Mouse (Mus musculus) layer of hippocampus, adult 8-10 months (tissue): ENCODE measurements around the gene Dusp16. TPM values are rescaled to one million over a fixed set of nuclear protein-coding genes. Genes with fewer than 3 reads are reported as not detected.

Experiments
- DNase-seq, 2 experiments: peaks; one replicate each; pipeline ENCODE4 v3.0.0; 2022; ENCODE audit warnings: low spot score in 2 of 2
- total RNA-seq, 4 experiments: library from RNA; stranded (reverse); gene quantifications; 2 replicates each; pipeline ENCODE4 v1.2.4; 2022

The Dusp16 gene
- total RNA-seq, 4 experiments from 2014 or later, result 10.4 to 13.8 (median 11.5) TPM

- no peak for DNase-seq
Measured at GRCm38 (mm10) chr6:134743568-134743967, 48.9 kb downstream of the Dusp16 start.

DNA sequence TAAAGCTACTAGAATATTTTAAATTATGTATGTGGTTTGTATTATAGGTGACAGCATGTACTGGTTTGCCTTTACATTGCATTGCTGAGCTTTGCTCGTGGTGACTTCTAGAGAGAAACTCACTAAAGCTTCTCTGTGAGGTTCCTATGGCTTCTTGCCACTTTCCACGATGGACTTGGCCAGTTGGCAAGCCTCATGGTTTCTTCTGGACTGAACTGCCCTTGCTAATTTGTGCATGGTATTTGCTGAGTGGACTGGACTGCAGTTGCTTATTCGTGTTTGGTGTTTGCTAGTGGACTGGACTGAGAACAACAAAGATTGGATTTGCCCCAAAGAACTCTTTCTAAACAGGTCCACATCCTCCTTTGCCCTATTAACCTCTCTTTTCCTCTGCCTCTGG is 55.6 kb downstream of the Dusp16 start:
- no peak for DNase-seq

- DNase-seq, result no peak
Measured at GRCm38 (mm10) chr6:134733800-134734221, 58.6 kb downstream of the Dusp16 start.

DNA sequence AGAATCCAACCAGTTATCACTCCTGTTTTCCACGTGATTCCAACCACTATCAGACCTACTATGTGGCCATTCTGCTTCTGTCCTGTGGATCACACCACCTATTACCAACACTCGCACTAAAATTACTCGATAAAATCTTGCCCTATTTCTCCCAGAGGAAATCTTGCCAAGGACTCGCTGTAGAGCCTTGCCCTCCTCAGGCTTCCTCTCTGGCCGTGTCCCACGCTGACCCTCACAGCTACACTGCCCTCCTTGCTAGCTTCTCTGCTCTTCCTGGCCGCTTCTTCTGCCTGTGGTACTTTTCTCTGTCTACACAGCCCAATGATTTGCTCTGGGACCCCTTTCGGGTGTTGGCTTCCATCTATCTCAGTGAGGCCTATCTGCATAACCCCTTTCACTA is 59.6 kb downstream of the Dusp16 start:
- no peak for DNase-seq

DNA sequence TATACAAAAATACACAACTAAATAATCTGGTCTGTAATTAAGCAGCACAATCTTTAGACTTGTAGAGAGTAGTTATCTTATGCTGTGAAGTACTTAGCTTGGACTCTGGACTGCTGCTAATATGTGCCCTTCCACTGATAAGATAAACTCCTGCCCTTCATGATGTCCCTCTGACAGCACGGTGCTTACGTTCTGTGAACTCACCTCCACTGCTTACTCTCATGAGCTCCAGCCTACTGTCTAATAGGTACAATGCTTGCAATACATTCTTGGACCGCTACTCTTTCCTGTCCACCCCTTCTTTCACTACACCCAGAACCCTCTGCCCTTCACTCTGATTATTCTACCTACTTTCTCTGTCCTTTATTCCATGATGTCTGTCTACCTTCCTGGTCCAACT is 61.4 kb downstream of the Dusp16 start:
- no peak for DNase-seq

DNA sequence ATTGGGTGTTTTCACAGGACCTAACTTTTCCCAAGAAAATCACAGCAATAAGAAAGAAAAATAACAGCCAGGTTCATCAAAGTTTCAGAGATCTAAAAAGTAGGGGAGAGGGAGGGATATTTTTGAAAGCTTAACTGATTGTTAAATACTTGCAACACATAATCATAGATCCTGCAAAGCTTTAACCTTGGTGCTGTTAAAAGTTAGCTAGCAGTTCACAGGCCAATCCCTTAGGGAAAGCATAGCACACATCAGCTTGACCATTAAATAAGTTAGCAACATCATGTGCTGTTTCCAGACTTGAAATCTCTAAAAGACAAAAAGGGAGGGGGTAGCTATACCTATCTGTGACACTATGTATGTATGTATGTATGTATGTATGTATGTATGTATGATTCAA is 67.0 kb downstream of the Dusp16 start:
- DNase-seq, result no peak

- DNase-seq, result no peak
Measured at GRCm38 (mm10) chr6:134723833-134724553, 68.4 kb downstream of the Dusp16 start.

GRCm38 (mm10) chr6:134723326-134723725 is 69.1 kb downstream of the Dusp16 start:
- DNase-seq, result no peak

DNA sequence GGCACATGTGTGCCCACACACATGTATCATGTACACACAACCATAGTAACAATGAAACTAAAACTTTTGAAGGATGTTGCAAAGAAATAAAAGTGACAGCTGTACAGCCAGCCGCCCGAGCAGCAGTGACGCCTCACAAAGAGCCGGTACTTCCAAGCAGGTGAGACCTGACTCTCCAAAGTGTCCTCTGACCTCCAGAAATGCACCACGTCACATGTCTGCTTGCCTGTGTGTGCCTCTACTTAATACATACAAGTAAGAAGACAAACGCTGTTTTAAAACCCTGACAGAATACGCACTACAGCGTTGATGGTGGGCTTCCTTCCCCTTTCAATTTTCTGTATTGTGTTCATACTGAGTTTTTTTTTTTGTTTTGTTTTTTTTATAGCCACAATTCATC is 69.5 kb downstream of the Dusp16 start:
- no peak for DNase-seq

- DNase-seq, result no peak
Measured at GRCm38 (mm10) chr6:134721729-134722269, 70.6 kb downstream of the Dusp16 start.

DNA sequence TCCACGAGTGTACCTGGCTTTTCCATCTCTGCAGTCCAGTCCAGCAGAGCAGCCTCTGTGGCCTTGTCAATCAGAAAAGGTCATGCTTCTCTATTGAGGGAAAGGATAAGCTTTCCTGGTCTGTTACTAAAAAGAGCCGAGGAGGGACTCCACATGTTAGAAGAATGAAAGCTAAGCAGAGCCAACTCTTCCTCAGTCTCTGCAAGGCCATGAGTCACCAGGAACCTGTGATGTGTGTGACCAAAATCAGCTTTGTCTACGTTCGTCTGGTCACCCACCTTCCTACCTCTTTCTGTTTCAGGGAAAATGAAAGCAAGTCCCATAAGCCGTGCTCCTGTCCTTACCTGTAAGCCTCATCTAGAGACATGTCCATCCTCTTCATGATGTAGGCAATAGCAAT is 72.3 kb downstream of the Dusp16 start:
- DNase-seq, result no peak

- no peak for DNase-seq
Measured at GRCm38 (mm10) chr6:134719156-134719555, 73.3 kb downstream of the Dusp16 start.

DNA sequence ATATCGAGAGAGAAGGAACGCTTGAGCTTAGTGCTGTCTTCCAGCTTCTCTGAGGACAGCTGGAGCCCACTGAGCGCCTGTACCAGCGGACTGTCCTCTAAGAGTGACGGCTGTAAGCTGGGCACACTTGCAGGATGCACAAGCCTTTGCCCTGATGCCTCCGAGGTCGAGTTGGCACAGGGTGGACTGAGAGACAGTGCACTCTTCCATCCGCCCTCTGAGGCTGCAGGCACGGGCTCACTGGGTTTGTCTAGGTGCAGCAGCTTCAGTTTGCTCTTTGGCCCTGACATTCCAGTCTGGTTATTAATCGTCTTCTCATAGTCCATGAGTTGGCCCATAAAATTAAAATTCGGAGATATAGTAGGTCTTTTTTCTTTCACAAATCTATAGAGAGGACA is 73.8 kb downstream of the Dusp16 start:
- no peak for DNase-seq

DNA sequence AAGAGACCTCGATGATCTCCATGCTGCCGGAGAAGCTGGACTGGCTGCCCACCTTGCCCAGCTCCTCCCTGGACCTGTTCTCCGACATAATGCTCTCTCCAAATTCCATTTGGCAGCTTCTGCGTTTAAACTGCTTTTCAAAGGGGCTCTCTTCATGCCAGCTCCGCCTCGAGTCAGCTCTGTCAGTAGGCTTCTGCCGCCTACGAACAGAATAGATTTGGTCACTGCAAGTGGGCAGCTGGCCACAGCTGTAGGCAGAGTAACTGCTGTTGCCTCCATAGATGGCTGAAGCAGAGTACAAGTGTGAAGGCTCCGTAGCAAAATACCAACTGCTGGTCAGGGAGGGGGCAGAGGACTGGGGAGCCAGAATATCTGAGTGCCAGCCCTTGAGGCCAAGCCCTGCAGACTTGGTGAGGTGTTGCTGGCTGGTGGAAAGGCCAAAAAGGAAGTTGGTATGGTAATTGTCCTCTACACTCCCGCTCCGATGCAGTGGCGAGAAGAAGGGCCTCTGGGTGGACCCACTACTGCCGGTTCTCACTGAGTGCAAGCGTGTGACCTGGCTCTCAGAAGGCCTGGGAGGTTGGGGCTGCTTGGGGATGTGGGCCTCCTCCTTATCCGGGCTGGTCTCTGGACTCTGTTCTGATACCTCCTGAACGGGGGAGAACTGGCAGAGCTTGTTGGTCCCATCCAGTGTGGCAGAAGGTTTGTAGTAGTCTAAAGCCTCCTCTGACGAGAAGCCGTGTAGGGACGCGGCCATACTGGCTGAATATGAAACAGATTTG is 74.3 kb downstream of the Dusp16 start:
- DNase-seq, result peak in 1 of 2 experiments; percentile 25

- no peak for DNase-seq
Measured at GRCm38 (mm10) chr6:134716168-134716587, 76.2 kb downstream of the Dusp16 start.

DNA sequence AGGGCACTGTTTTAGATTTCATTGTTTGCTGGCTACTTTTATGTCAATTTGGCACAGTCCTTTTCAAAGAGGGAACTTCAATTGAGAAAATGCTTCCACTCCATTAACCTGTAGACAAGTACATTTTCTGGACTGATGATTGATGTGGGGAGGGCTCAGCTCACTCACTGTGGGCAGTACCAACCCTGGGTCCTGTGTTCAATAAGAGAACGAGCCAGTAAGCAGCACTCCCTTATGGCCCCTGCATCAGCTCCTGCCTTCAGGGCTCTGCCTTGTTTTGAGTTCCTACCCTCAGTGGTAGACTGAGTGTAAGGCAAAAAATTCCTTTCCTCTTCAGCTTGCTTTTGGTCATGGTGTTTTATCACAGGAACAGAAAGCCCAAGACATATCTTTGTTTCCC is 78.5 kb downstream of the Dusp16 start:
- DNase-seq, result no peak

DNA sequence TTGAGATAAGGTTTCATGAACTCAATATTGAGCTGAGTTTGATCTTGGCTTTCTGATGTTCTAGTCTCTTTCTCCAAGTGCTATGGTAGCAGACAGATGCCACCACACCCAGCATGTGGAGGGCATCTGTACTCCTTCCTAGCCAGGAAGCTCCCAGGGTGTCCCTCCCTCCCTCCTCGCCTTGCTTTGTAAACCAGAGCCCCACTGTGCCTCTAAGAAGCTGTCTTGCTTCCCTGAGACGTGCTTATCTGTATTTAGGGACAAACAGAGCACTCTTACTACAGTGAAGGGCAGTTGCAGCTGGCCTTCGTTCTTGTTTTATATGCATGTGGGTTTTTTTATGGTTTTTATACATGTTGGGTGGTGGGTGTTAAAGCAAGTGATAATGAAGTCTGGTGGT is 79.1 kb downstream of the Dusp16 start:
- no peak for DNase-seq

- peak in 1 of 2 experiments; percentile 24 for DNase-seq
Measured at GRCm38 (mm10) chr6:134710020-134710419, 82.4 kb downstream of the Dusp16 start.

DNA sequence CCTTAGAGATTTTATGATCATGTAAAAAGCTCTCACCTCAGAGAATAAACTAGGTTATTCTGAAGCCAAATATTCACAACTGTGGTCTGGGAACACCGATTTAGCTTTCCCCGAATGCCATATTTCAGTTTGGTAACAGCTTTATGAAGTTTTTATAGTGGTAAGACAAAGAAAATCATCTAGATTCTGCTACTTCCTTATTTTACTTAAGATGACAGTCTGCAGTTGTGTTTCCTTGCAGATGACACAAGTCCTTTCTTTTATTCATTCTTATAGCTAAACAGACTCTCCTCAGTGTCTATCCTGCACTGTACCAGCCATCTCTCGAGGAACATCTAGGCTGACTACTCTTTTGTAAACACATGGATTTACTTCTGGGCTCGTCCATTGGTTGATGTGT is 86.0 kb downstream of the Dusp16 start:
- no peak for DNase-seq

GRCm38 (mm10) chr6:134703053-134703690 is 89.3 kb downstream of the Dusp16 start:
- no peak for DNase-seq

DNA sequence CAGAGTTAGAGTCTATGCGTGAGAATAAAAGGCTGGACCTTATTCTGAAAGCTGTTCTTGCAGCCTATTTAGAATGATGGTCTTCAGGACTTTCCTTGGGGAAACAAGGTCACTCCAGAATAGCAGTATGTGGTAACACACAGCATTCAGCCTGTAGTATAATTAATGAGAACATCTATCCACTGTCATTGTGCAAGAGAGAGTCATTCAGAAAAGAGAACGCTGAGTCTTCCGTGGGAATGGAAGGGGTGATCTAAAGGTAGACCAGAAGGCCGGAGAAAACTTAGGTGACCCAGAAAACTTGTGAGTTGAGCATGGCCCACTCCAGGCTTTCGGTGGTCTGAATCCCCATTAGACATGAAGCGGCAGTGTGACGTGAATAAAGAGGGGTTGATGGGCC is 90.2 kb downstream of the Dusp16 start:
- DNase-seq, result no peak

DNA sequence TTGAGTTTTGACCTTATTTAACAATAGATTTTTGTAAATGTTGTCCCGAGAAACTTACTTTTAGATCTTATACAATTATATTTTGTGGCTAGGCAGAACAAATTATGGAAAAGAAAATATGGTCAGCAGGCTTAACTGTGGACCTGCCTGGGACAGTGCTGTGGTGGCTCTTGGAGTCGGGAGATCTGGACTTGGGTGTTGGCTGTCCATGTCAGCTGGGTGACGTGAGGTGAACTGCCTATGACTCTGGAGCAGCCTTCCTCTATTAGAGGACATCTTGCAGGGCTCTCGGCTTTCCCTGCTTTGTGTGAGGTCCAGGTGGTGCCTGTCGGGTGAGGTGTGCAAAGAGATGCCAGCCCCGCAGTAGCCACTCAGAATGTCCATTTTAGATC is 91.2 kb downstream of the Dusp16 start:
- DNase-seq, result no peak
